Mouse (Mus musculus): Measurements from ENCODE around the gene Phldb1. TPM values are rescaled to one million over a fixed set of nuclear protein-coding genes. Genes with fewer than 3 reads are reported as not detected.
A peak's percentile ranks its signal among the peaks of the same experiment; 100 is the strongest.

The Phldb1 gene
- total RNA-seq, 2 experiments from 2014 or later = 62.0 to 75.6 TPM

- no peak for DNase-seq (ENCODE audit: extremely low spot score in 1 of 2, low spot score in 2 of 2)
- intact Hi-C loops (cut with DNase I) = no loop called here
- Histone ChIP-seq H3K27ac (peak overlapping the region; percentile 44; the same call in 1 of the 2 replicates), H3K4me3 (no peak overlapping the region)
- no peak for TF ChIP-seq CTCF (IDR thresholded peaks at IDR 0.05)
These were observed 17.8 kb downstream of the Phldb1 start for GRCm38 (mm10) chr9:44716997-44717821.

DNA sequence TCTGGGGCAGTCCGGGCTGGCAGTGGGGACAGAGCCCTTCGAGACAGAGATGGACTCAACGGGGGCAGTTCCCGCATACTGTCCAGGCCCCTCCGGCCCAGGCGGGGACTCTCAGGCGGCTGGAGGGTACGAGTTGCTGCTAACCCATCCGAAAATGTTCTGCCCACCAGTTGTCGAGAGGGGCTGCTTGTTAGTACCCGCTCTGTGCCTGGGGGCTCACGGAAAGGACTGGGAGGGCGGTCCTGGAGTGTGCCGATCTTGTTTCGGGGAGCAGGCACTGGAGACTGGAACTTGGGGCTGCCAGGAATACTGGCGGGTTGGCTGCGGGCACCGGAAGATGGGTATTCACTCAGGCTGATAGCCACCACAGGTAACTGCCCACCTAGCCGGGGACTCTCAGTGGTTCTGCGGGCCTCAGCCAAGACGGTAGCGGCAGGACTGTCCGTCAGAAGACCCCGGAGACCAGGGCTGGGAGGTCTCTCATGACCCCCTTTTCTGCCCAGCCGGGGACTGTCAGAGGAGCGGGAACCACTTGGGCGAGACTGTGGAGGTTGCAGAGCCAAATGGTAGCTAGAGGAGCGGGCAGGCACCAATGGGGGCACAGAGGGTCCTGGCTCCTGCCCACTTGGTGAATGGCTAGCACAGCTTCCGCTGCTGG, 19.2 kb downstream of the Phldb1 start:
- H3K27ac ChIP-seq = no peak overlapping the region
- no peak for TF ChIP-seq CTCF (IDR thresholded peaks at IDR 0.05)
- intact Hi-C loops (cut with DNase I) = no loop called here
- no peak for DNase-seq (ENCODE audit: extremely low spot score in 1 of 2, low spot score in 2 of 2)
- H3K4me3 ChIP-seq = no peak overlapping the region

DNA sequence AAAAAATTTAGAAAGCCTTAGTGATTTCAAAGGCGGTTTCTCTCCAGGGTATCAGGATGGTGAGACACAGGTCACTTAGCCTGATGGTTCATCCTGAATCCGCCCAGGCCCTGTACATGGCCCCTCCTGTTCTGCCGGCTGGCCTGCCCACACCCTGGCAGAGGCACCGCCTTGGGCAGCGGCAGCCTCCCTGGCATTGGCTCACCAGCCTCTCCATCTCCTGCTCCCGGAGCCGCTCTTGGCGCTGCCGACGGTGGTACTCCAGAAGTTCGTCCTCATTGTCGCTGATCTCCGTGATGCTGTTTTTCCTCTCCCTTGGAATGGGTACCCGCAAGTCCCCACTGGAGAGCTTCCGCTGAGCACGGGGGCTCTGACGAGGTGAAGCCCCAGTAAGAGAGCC, 19.9 kb downstream of the Phldb1 start:
- no peak for DNase-seq (ENCODE audit: extremely low spot score in 1 of 2, low spot score in 2 of 2)
- Histone ChIP-seq H3K27ac (no peak overlapping the region), H3K4me3 (no peak overlapping the region)
- no peak for TF ChIP-seq CTCF (IDR thresholded peaks at IDR 0.05)
- intact Hi-C loops (cut with DNase I) = no loop called here

DNA sequence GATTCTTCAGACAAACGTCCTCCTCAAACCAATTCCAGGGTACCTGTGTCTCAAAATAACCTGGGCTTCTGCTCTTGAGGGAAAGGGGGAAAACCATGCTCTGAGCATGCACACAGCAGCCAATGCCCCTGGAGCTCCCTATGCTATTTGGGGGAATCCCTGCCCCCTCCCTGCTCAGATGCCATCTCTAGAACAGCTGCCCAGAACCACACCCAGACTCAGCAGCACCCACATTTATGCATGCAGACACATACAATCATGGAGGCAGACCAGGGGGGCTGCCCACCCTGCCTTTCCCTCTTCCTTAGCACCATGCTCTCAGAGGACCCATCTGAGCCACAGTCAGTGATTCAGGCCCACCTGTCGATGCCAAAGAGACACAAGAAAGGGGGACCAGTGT, 21.4 kb downstream of the Phldb1 start:
- intact Hi-C loops (cut with DNase I) = no loop called here
- H3K27ac ChIP-seq = no peak overlapping the region
- TF ChIP-seq CTCF (IDR thresholded peaks at IDR 0.05) = no peak
- H3K4me3 ChIP-seq = no peak overlapping the region
- no peak for DNase-seq (ENCODE audit: extremely low spot score in 1 of 2, low spot score in 2 of 2)

- no peak for DNase-seq (ENCODE audit: extremely low spot score in 1 of 2, low spot score in 2 of 2)
- H3K27ac ChIP-seq = no peak overlapping the region
- intact Hi-C loops (cut with DNase I) = no loop called here
- H3K4me3 ChIP-seq = no peak overlapping the region
- TF ChIP-seq CTCF (IDR thresholded peaks at IDR 0.05) = no peak
These were observed 21.9 kb downstream of the Phldb1 start for GRCm38 (mm10) chr9:44713080-44713479.

- Histone ChIP-seq H3K27ac (no peak overlapping the region), H3K4me3 (no peak overlapping the region)
- no peak for DNase-seq (ENCODE audit: extremely low spot score in 1 of 2, low spot score in 2 of 2)
- intact Hi-C loops (cut with DNase I) = no loop called here
- no peak for TF ChIP-seq CTCF (IDR thresholded peaks at IDR 0.05)
These were observed 23.4 kb downstream of the Phldb1 start for GRCm38 (mm10) chr9:44711602-44712001.

DNA sequence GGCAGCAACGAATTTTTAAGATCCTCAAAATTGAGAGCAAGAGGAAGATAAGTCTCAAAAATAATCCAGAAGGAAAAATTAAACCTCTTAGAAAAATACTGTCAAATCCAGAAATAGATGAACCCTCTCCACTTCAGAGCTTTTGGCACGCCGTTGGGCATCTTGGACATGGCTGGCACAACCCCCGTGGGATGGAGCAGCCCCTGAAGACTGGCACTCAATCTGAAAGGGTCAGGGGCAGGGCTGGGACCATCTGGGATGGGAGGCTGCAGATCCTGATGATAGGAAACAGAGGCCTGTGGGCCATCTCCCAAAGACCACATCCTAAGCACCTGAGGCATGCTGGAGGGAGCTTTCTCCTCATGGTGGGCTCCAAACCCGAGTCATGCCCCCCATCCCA, 24.8 kb downstream of the Phldb1 start:
- intact Hi-C loops (cut with DNase I) = no loop called here
- no peak overlapping the region for H3K4me3 ChIP-seq
- TF ChIP-seq CTCF (IDR thresholded peaks at IDR 0.05) = no peak
- H3K27ac ChIP-seq = no peak overlapping the region
- no peak for DNase-seq (ENCODE audit: extremely low spot score in 1 of 2, low spot score in 2 of 2)

- intact Hi-C loops (cut with DNase I) = no loop called here
- TF ChIP-seq CTCF (IDR thresholded peaks at IDR 0.05) = peak; percentile 42
These were observed 25.4 kb downstream of the Phldb1 start for GRCm38 (mm10) chr9:44709600-44709999.

GRCm38 (mm10) chr9:44708925-44709324, 26.1 kb downstream of the Phldb1 start:
- Histone ChIP-seq H3K27ac (no peak overlapping the region), H3K4me3 (no peak overlapping the region)
- no peak for TF ChIP-seq CTCF (IDR thresholded peaks at IDR 0.05)
- peak in 1 of 2 experiments; percentile 42 for DNase-seq (ENCODE audit: extremely low spot score in 1 of 2, low spot score in 2 of 2)
- intact Hi-C loops (cut with DNase I) = no loop called here

More at GRCm38 (mm10) chr9:44709600-44709999, 25.4 kb downstream of the Phldb1 start:
- Histone ChIP-seq H3K4me3 (no peak overlapping the region), H3K27ac (no peak overlapping the region)
- DNase-seq (ENCODE audit: extremely low spot score in 1 of 2, low spot score in 2 of 2) = no peak

DNA sequence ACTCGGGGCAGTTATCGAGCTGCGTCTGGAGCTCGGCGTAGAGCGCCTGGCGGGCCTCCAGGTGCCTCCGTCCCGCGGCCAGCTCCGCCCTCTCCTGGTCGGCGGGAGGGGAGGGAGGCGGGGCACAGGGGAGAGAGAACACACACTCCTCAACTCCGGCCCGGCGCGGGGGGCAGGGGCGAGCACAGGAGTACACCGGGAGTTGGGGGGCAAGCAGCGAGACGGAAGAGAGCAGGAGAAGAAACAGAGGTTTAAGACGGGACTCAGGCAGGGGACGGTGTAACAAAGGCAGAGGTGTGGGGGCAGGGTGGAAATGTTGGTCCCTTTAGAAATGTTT, 26.6 kb downstream of the Phldb1 start:
- intact Hi-C loops (cut with DNase I) = no loop called here
- DNase-seq (ENCODE audit: extremely low spot score in 1 of 2, low spot score in 2 of 2) = peak in 1 of 2 experiments; percentile 52
- no peak; the same call in none of the 2 replicates for TF ChIP-seq CTCF (IDR thresholded peaks at IDR 0.05)

DNA sequence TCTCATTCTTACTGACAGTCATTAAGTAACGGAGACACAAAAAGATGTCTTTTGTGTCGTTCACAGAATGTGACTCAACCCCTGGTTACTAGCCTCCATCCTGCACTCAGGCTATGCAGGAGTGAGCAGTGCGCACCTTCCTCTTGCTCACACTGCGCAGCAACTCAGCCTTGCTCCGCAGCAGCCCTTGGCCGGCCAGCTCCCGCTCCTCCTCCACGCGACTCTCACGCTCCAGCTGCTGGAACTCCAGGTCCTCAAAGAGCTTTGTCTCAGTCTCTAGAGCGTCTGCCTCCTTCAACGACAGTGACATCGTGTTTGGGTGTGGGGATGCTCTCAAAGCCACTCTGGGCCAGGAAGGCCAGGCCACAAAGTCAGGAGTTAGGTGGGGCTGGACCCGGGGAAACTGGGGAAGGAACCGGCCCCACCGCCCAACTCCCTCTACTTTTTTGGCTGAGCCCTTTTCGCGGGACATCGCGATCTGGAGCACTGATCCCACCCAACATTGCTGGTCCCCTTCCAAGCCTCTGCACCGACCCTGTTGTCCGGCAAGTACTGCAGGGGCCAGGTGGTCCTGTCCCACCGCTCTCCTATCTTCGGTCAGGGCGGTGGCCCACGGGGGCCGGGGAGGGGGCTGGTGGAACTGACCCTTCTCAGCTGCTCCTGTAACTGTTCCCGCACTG, 27.1 kb downstream of the Phldb1 start:
- Histone ChIP-seq H3K4me3 (peak overlapping the region; percentile 20; the same call in 1 of the 2 replicates), H3K27ac (no peak overlapping the region)
- DNase-seq (ENCODE audit: extremely low spot score in 1 of 2, low spot score in 2 of 2) = no peak
- no peak for TF ChIP-seq CTCF (IDR thresholded peaks at IDR 0.05)
- intact Hi-C loops (cut with DNase I) = no loop called here

More for the DNA sequence above, 26.6 kb downstream of the Phldb1 start:
- no peak overlapping the region for H3K27ac ChIP-seq
- H3K4me3 ChIP-seq = peak overlapping the region; percentile 20; the same call in 1 of the 2 replicates

DNA sequence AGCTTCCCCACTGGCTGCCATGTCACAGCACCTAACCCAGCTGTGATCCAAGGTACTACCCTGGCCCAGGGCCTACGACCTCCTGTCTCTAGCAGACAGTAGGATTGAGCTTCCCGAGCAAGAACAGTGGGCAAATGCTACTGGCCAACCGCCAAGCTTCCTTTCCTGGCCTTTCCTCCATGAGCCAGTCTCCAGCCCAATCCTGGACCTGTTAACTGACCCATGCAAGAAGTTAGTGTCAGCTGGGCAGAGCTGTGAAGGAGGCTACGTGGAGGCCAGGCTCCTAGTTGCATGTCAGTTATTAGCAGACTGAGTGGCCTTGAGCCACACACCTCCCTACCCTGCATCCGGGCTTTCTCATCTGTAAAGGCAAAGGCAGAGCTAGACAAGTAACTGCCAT, 35.3 kb downstream of the Phldb1 start:
- no peak for TF ChIP-seq CTCF (IDR thresholded peaks at IDR 0.05)
- intact Hi-C loops (cut with DNase I) = no loop called here
- H3K4me3 ChIP-seq = no peak overlapping the region
- DNase-seq (ENCODE audit: extremely low spot score in 1 of 2, low spot score in 2 of 2) = no peak
- no peak overlapping the region for H3K27ac ChIP-seq

Measured in left cerebral cortex, adult 2 months (tissue).